Mouse (Mus musculus) CH12.LX (cell line): ENCODE data around the gene Ybx1.

Experiments
- MAX ChIP-seq: IDR thresholded peaks from 2 replicates; pipeline ENCODE4 v1.6.1; 2011; ENCODE audit warnings: low read length, improper control_type of control experiment
- MEF2A ChIP-seq: IDR thresholded peaks from 2 replicates; pipeline ENCODE4 v1.6.1; 2014; ENCODE audit warnings: low read depth, mild to moderate bottlenecking, inconsistent platforms, low read length, improper control_type of control experiment, borderline replicate concordance
- RAD21 ChIP-seq: IDR thresholded peaks from 2 replicates; pipeline ENCODE4 v1.6.1; 2011; ENCODE audit warnings: low read depth, mild to moderate bottlenecking, low read length, improper control_type of control experiment, moderate library complexity

- no peak for TF ChIP-seq RAD21
- TF ChIP-seq MAX = no peak
- no peak for TF ChIP-seq MEF2A
Measured at GRCm38 (mm10) chr4:119245961-119246360, 48.4 kb downstream of the Ybx1 start.
